In the genomic region with DNA sequence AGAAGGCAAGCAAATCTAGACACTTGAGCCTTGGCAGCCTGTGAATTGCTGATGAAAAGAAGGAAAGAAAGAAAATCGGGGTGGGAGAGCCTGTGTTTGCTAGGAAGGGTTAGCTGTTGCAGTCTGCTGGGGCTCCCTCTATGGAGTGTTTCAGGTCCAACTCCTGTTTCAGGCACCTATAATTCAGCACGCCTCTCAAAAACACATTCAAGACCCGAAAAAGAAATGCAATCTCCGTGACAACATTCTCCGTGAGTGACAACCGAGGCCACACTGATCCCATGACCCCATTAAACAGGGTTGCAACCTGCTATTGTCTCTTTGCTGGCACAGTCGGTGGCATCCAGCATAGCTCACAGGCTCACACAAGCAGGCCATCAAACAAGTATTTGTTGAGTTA, we compare ENCODE assay signal across 12 mouse cellular contexts. TPM values are rescaled to one million over a fixed set of nuclear protein-coding genes. Genes with fewer than 3 reads are reported as not detected.
A peak's percentile ranks its signal among the peaks of the same experiment; 100 is the strongest.
DNase-seq lines count a peak whose midpoint lies in the region; ATAC-seq and TF ChIP-seq lines count a peak whose summit lies in the region.
"Had no signal": no experiment of that assay in that cellular context is flagged by ENCODE, and none has a peak within 500 bp of the region (broad histone marks: within the 10 kb centered on the region; RNA-seq: fewer than 3 reads in every experiment).

No protein-coding gene starts in this region.

- 2% methylated on average over 7 of the region's 7 CpGs for WGBS in forebrain, embryonic 16.5 days
- WGBS in midbrain, embryonic 14.5 days = 4% methylated on average over 7 of the region's 7 CpGs

- peak overlapping the region; percentile 50 for H3K4me2 ChIP-seq in forebrain, embryonic 16.5 days (ENCODE audit: low read length)
- peak overlapping the region; percentile 76 for H3K4me2 ChIP-seq in midbrain, embryonic 14.5 days (ENCODE audit: low read length)

- H3K36me3 ChIP-seq in MEL (ENCODE audit: control insufficient read depth in 1 of 2, insufficient read depth in 2 of 2, low read length in 2 of 2) = peaks cover 9 to 40% of the 10 kb centered on the region in 2 experiments
- H3K36me3 ChIP-seq in forebrain, embryonic 16.5 days (ENCODE audit: control insufficient read depth, insufficient read depth) = no peaks in the 10 kb centered on the region
- 0 out of 2 replicates have a peak, but pooled peaks cover 2% of the 10 kb centered on the region for H3K36me3 ChIP-seq in midbrain, embryonic 14.5 days (ENCODE audit: control insufficient read depth, insufficient read depth, low read length)
- H3K36me3 ChIP-seq: heart, embryonic 10.5 days had no signal

- peak; percentile 17 for DNase-seq in cerebellum, adult 9-11 months
- DNase-seq in cerebellum, adult 11-12 months = no peak
- DNase-seq in MEL (ENCODE audit: low read depth, low spot score) = no peak
- peak; percentile 63 for DNase-seq in midbrain, embryonic 14.5 days
- no peak for DNase-seq in spleen, postnatal 14 days (ENCODE audit: low spot score in 2 of 2)
- no peak for DNase-seq in frontal cortex, adult 2 months (ENCODE audit: extremely low spot score in 1 of 2, low spot score in 1 of 2)
- DNase-seq in layer of hippocampus, postnatal 25 days (ENCODE audit: extremely low spot score in 1 of 2, low spot score in 1 of 2) = no peak
- DNase-seq: adrenal gland, adult 8-10 months; kidney, adult 9 months; thymus, postnatal 36 days had no signal

- H3K4me1 ChIP-seq in MEL (ENCODE audit: control insufficient read depth in 1 of 2, insufficient read depth in 2 of 2, low read length in 2 of 2) = peaks cover 19 to 26% of the 10 kb centered on the region in 2 experiments
- peaks cover 43% of the 10 kb centered on the region for H3K4me1 ChIP-seq in forebrain, embryonic 16.5 days (replicated peaks; ENCODE audit: control insufficient read depth, insufficient read depth, low read length)
- peaks cover 25% of the 10 kb centered on the region for H3K4me1 ChIP-seq in midbrain, embryonic 14.5 days (ENCODE audit: control insufficient read depth, insufficient read depth, low read length)

- TF ChIP-seq POLR2A in MEL (IDR thresholded peaks at IDR 0.05; ENCODE audit: control insufficient read depth in 1 of 2, insufficient read depth in 1 of 2, low read depth in 1 of 2, low read length in 2 of 2, poor library complexity in 1 of 2) = no peak

- H3K79me2 ChIP-seq in MEL (ENCODE audit: control insufficient read depth, insufficient read depth, low read length, poor library complexity) = peaks cover 63% of the 10 kb centered on the region

- H3K9ac ChIP-seq in MEL (ENCODE audit: control insufficient read depth, low read depth, low read length, poor library complexity, severe bottlenecking) = 0 out of 2 replicates have a peak overlapping the region, but pooled peaks have one; percentile 18
- peak overlapping the region; percentile 15; the same call in 1 of the 2 replicates for H3K9ac ChIP-seq in forebrain, embryonic 16.5 days (replicated peaks; ENCODE audit: low read depth, low read length)
- peak overlapping the region; percentile 13; the same call in 1 of the 2 replicates for H3K9ac ChIP-seq in midbrain, embryonic 14.5 days (replicated peaks; ENCODE audit: low read length)

- H3K27me3 ChIP-seq in MEL (ENCODE audit: control insufficient read depth in 1 of 2, insufficient read depth in 2 of 2, low read length in 2 of 2) = no peaks in the 10 kb centered on the region
- no peaks in the 10 kb centered on the region for H3K27me3 ChIP-seq in forebrain, embryonic 16.5 days (replicated peaks; ENCODE audit: control insufficient read depth, insufficient read depth, low read length)
- no peaks in the 10 kb centered on the region for H3K27me3 ChIP-seq in midbrain, embryonic 14.5 days (ENCODE audit: control insufficient read depth, insufficient read depth, low read length)

- TF ChIP-seq RAD21 in MEL (IDR thresholded peaks at IDR 0.05; ENCODE audit: low read depth, low read length) = no peak

- H3K27ac ChIP-seq in MEL (ENCODE audit: control insufficient read depth, low read depth, low read length) = no peak overlapping the region
- H3K27ac ChIP-seq in forebrain, embryonic 16.5 days (ENCODE audit: low read length) = peak overlapping the region; percentile 34; the same call in 1 of the 2 replicates
- peak overlapping the region; percentile 58; the same call in 1 of the 2 replicates for H3K27ac ChIP-seq in midbrain, embryonic 14.5 days (replicated peaks; ENCODE audit: low read depth, low read length)
- H3K27ac ChIP-seq: heart, embryonic 10.5 days had no signal

- TF ChIP-seq CTCF in MEL (IDR thresholded peaks at IDR 0.05 in 2 of 3, conservative IDR thresholded peaks at IDR 0.05 in 1 of 3; ENCODE audit: control insufficient read depth in 1 of 3, insufficient read depth in 1 of 3, low read depth in 2 of 3, low read length in 3 of 3, poor library complexity in 1 of 3, severe bottlenecking in 1 of 3) = no peak; a peak in 1 of 6 replicates

- no peaks in the 10 kb centered on the region for H3K9me3 ChIP-seq in MEL (replicated peaks; ENCODE audit: insufficient read depth, low read length)
- H3K9me3 ChIP-seq in forebrain, embryonic 16.5 days (ENCODE audit: control insufficient read depth, low read length) = no peaks in the 10 kb centered on the region
- no peaks in the 10 kb centered on the region for H3K9me3 ChIP-seq in midbrain, embryonic 14.5 days (ENCODE audit: control insufficient read depth, low read length)
- H3K9me3 ChIP-seq: heart, embryonic 10.5 days had no signal

- peak overlapping the region in 1 of 2 experiments; percentile 85; a peak in 1 of 4 replicates for H3K4me3 ChIP-seq in MEL (ENCODE audit: control insufficient read depth in 1 of 2, insufficient read depth in 1 of 2, low read depth in 2 of 2, low read length in 2 of 2)
- H3K4me3 ChIP-seq in forebrain, embryonic 16.5 days (replicated peaks; ENCODE audit: low read length) = peak overlapping the region; percentile 31
- peak overlapping the region; percentile 76 for H3K4me3 ChIP-seq in midbrain, embryonic 14.5 days (replicated peaks; ENCODE audit: low read depth, low read length)

- TF ChIP-seq EP300 in MEL (IDR thresholded peaks at IDR 0.05; ENCODE audit: low read depth in 1 of 2, low read length in 2 of 2) = no peak

- no peak for ATAC-seq in forebrain, embryonic 16.5 days
- no peak for ATAC-seq in midbrain, embryonic 14.5 days (ENCODE audit: low FRiP score, low TSS enrichment)

TF ChIP-seq in MEL, 35 proteins besides CTCF, POLR2A, EP300 and RAD21:
- no peak for TF ChIP-seq ZC3H11A (IDR thresholded peaks at IDR 0.05; ENCODE audit: low read depth, low read length)
- no peak for TF ChIP-seq HCFC1 (IDR thresholded peaks at IDR 0.05; ENCODE audit: low read depth, low read length)
- TF ChIP-seq MAZ (IDR thresholded peaks at IDR 0.05; ENCODE audit: low read depth, low read length) = no peak
- no peak for TF ChIP-seq CHD2 (IDR thresholded peaks at IDR 0.05; ENCODE audit: low read length)
- TF ChIP-seq MXI1 (IDR thresholded peaks at IDR 0.05; ENCODE audit: low read depth, low read length) = no peak
- no peak for TF ChIP-seq POLR2AphosphoS5 (IDR thresholded peaks at IDR 0.05; ENCODE audit: borderline replicate concordance, low read depth, low read length)
- TF ChIP-seq ZMIZ1 (IDR thresholded peaks at IDR 0.05; ENCODE audit: low read depth, low read length) = no peak
- TF ChIP-seq MYB (IDR thresholded peaks at IDR 0.05; ENCODE audit: low read depth, low read length) = no peak
- no peak for TF ChIP-seq MYC (IDR thresholded peaks at IDR 0.05; ENCODE audit: low read depth, low read length)
- no peak for TF ChIP-seq USF1 (IDR thresholded peaks at IDR 0.05; ENCODE audit: low read depth, low read length)
- no peak for TF ChIP-seq KAT2A (conservative IDR thresholded peaks at IDR 0.05; ENCODE audit: low read depth, low read length)
- no peak for TF ChIP-seq RCOR1 (IDR thresholded peaks at IDR 0.05; ENCODE audit: low read depth, low read length)
- TF ChIP-seq ETS1 (IDR thresholded peaks at IDR 0.05; ENCODE audit: low read depth, low read length) = no peak
- no peak for TF ChIP-seq JUND (IDR thresholded peaks at IDR 0.05; ENCODE audit: low read depth, low read length)

RNA-seq across cellular contexts. Expression of a gene that starts 3.8 kb away (rescaled TPM):
- 16.4 and 30.1 TPM in 2 replicates for total RNA-seq in MEL (2012; rRNA removed)
- polyA plus RNA-seq in MEL (2012; ENCODE audit: insufficient read depth in 1 of 2, insufficient read length in 2 of 2, low read depth in 1 of 2, low replicate concordance in 2 of 2, missing spikeins in 1 of 2) = 10 to 100 TPM in 1 of 2 experiments, not detected in 1; 15.1 TPM
- polyA plus RNA-seq in forebrain, embryonic 16.5 days (2015; fragmentation: Nextera tagmentation; extraction: Ambion mirVana) = 9.5 and 11.1 TPM in 2 replicates
- polyA plus RNA-seq in midbrain, embryonic 14.5 days (2014; fragmentation: Nextera tagmentation; extraction: Ambion mirVana) = 23.0 and 23.4 TPM in 2 replicates
- polyA plus RNA-seq in frontal cortex, adult 2 months (2012; rRNA removed) = 15.0 and 16.7 TPM in 2 replicates
- total RNA-seq in layer of hippocampus, postnatal 25 days (2021) = 10 to 100 TPM; 29.3 to 32.1 TPM

Comparison
In these comparisons a context has a peak if more than half of its experiments do, and no peak if none do; other contexts are left out.
1. DNase-seq: peak in cerebellum, adult 9-11 months (single experiment) and midbrain, embryonic 14.5 days (single experiment); none in cerebellum, adult 11-12 months (single experiment), MEL (single experiment), spleen, postnatal 14 days (0 of 2), frontal cortex, adult 2 months (0 of 2) and layer of hippocampus, postnatal 25 days (0 of 2).
2. Peak in every context shown above with its lines, with median percentiles within 50 percentile points of each other: H3K9ac ChIP-seq.